Mouse (Mus musculus) ES-E14 (cell line): Measurements from ENCODE around the gene Dusp13.
A peak's percentile ranks its signal among the peaks of the same experiment; 100 is the strongest.

ENCODE experiments used
- MAFK ChIP-seq: IDR thresholded peaks from 2 replicates; pipeline ENCODE4 v1.6.1; 2014; ENCODE audit warnings: mild to moderate bottlenecking, low read depth, low read length, inconsistent platforms; ENCODE audit not compliant: insufficient read depth
- ZC3H11A ChIP-seq: IDR thresholded peaks from 2 replicates; pipeline ENCODE4 v1.6.1; 2012; ENCODE audit warnings: low read depth, mild to moderate bottlenecking, inconsistent platforms, low read length, borderline replicate concordance

DNA sequence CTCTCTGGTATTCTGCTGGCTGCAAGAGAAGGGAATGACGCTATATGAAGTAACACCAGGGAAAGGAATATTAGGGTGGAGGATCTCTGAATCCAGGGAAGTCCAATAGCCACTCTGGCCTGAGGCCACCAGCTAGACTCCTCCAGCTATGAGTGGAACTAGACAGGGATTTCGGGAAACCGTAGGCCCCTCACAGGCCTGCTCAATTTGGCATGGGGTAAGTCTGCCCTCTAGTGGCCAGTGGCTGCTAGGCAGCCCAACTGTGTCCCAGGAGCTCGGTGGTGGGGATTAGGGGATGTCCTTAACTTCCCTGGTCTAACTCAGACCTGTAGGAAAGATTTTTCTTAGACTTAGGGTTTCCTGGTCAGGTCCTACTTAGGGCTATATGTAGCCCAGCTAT lies 9.2 kb downstream of the Dusp13 start:
- TF ChIP-seq ZC3H11A (peak; percentile 94; the same call in 1 of the 2 replicates), MAFK (no peak)
